ENCODE assay signal across 18 mouse cellular contexts in genomic region chr2:152361193-152361592, GRCm38 (mm10). TPM values are rescaled to one million over a fixed set of nuclear protein-coding genes. Genes with fewer than 3 reads are reported as not detected.
DNase-seq lines count a peak whose midpoint lies in the region; ATAC-seq and TF ChIP-seq lines count a peak whose summit lies in the region.
"Had no signal": no experiment of that assay in that cellular context is flagged by ENCODE, and none has a peak within 500 bp of the region (broad histone marks: within the 10 kb centered on the region; RNA-seq: fewer than 3 reads in every experiment).

No protein-coding gene starts in this region.

- H3K36me3 ChIP-seq in heart, embryonic 16.5 days (ENCODE audit: control insufficient read depth, insufficient read depth): no peaks in the 10 kb centered on the region
- no peaks in the 10 kb centered on the region for H3K36me3 ChIP-seq in liver, postnatal 0 days (replicated peaks; ENCODE audit: insufficient read depth, low read length)
- no peaks in the 10 kb centered on the region for H3K36me3 ChIP-seq in liver, embryonic 12.5 days
- H3K36me3 ChIP-seq: embryonic facial prominence, embryonic 12.5 days; forebrain, embryonic 15.5 days; hindbrain, embryonic 13.5 days had no signal

- DNase-seq in gastrocnemius, adult 2 months: no peak
- no peak for DNase-seq in gastrocnemius, postnatal 36 days
- DNase-seq in heart, adult 8-10 months (ENCODE audit: low spot score): no peak
- no peak for DNase-seq in liver, postnatal 0 days
- no peak for DNase-seq in left cerebral cortex, postnatal 36 days (ENCODE audit: low spot score in 2 of 2)
- DNase-seq: cerebellum, adult 11 months; cerebellum, adult 8-10 months; cerebellum, postnatal 25 days had no signal

- H3K4me1 ChIP-seq in heart, embryonic 16.5 days (ENCODE audit: control insufficient read depth, insufficient read depth, low read length): peaks cover 22% of the 10 kb centered on the region
- peaks cover 12% of the 10 kb centered on the region for H3K4me1 ChIP-seq in liver, postnatal 0 days (ENCODE audit: insufficient read depth)
- H3K4me1 ChIP-seq in liver, embryonic 12.5 days: peaks cover 12% of the 10 kb centered on the region
- H3K4me1 ChIP-seq: embryonic facial prominence, embryonic 12.5 days had no signal

- intact Hi-C loops in gastrocnemius, adult 2 months (cut with DNase I): loop anchor here (5.0 kb wide), 1 partner anchor 254 kb away; the partner anchor contains the start of gene Srxn1
- intact Hi-C loops in gastrocnemius, postnatal 36 days (cut with DNase I): no loop called here
- intact Hi-C loops in left cerebral cortex, postnatal 36 days (cut with DNase I): loop anchor here (10.0 kb wide), 1 partner anchor 336 kb away; no protein-coding TSS in a partner anchor

- no peak for ATAC-seq in heart, embryonic 16.5 days (replicated peaks; ENCODE audit: extremely low read depth, insufficient read depth, low FRiP score)
- no peak for ATAC-seq in liver, postnatal 0 days
- ATAC-seq in liver, embryonic 12.5 days: no peak
- ATAC-seq: forebrain, embryonic 15.5 days; hindbrain, postnatal 0 days had no signal

- H3K4me3 ChIP-seq in gastrocnemius, adult 2 months: no peak overlapping the region
- no peak overlapping the region for H3K4me3 ChIP-seq in heart, embryonic 16.5 days (ENCODE audit: low read length)
- H3K4me3 ChIP-seq in liver, postnatal 0 days (ENCODE audit: low read depth, low read length): no peak overlapping the region
- no peak overlapping the region for H3K4me3 ChIP-seq in liver, embryonic 12.5 days
- H3K4me3 ChIP-seq: embryonic facial prominence, embryonic 12.5 days; forebrain, embryonic 15.5 days; hindbrain, embryonic 13.5 days had no signal

- no peak overlapping the region for H3K4me2 ChIP-seq in heart, embryonic 16.5 days (ENCODE audit: low read depth, low read length)
- H3K4me2 ChIP-seq in liver, postnatal 0 days (ENCODE audit: low read depth, low read length): no peak overlapping the region
- no peak overlapping the region for H3K4me2 ChIP-seq in liver, embryonic 12.5 days
- H3K4me2 ChIP-seq: embryonic facial prominence, embryonic 12.5 days; forebrain, embryonic 15.5 days; heart, embryonic 11.5 days; hindbrain, embryonic 13.5 days had no signal

- no peak for TF ChIP-seq CTCF in gastrocnemius, adult 2 months (IDR thresholded peaks at IDR 0.05)
- TF ChIP-seq CTCF in liver, postnatal 0 days (IDR thresholded peaks at IDR 0.05; ENCODE audit: low read depth): no peak

- TF ChIP-seq EP300 in liver, postnatal 0 days (IDR thresholded peaks at IDR 0.05; ENCODE audit: low read depth): no peak

- H3K9ac ChIP-seq in heart, embryonic 16.5 days (ENCODE audit: low read length): no peak overlapping the region
- H3K9ac ChIP-seq in liver, postnatal 0 days (replicated peaks): no peak overlapping the region
- H3K9ac ChIP-seq in liver, embryonic 12.5 days: no peak overlapping the region
- H3K9ac ChIP-seq: embryonic facial prominence, embryonic 12.5 days; forebrain, embryonic 15.5 days; hindbrain, embryonic 13.5 days had no signal

- no peaks in the 10 kb centered on the region for H3K9me3 ChIP-seq in heart, embryonic 16.5 days (replicated peaks; ENCODE audit: control insufficient read depth, low read length)
- H3K9me3 ChIP-seq in liver, postnatal 0 days (ENCODE audit: low read length): no peaks in the 10 kb centered on the region
- 0 out of 2 replicates have a peak, but pooled peaks cover 4% of the 10 kb centered on the region for H3K9me3 ChIP-seq in liver, embryonic 12.5 days (replicated peaks)
- H3K9me3 ChIP-seq: embryonic facial prominence, embryonic 12.5 days; forebrain, embryonic 15.5 days; hindbrain, embryonic 13.5 days had no signal

- no peaks in the 10 kb centered on the region for H3K27me3 ChIP-seq in heart, embryonic 16.5 days (ENCODE audit: control insufficient read depth, insufficient read depth, low read length)
- no peaks in the 10 kb centered on the region for H3K27me3 ChIP-seq in liver, postnatal 0 days (ENCODE audit: insufficient read depth, low read length)
- no peaks in the 10 kb centered on the region for H3K27me3 ChIP-seq in liver, embryonic 12.5 days (replicated peaks)
- H3K27me3 ChIP-seq: embryonic facial prominence, embryonic 12.5 days; forebrain, embryonic 15.5 days had no signal

- 85% methylated on average over 8 of the region's 8 CpGs for WGBS in heart, embryonic 16.5 days
- 83% methylated on average over 8 of the region's 8 CpGs for WGBS in liver, postnatal 0 days (ENCODE audit: insufficient replicate concordance)
- WGBS in liver, embryonic 12.5 days (ENCODE audit: insufficient replicate concordance): 70% methylated on average over 8 of the region's 8 CpGs

- H3K27ac ChIP-seq in gastrocnemius, adult 2 months: peak overlapping the region; percentile 81
- peak overlapping the region; percentile 74; the same call in 1 of the 2 replicates for H3K27ac ChIP-seq in heart, embryonic 16.5 days (ENCODE audit: low read length)
- H3K27ac ChIP-seq in liver, postnatal 0 days (ENCODE audit: low read depth): peak overlapping the region; percentile 72
- H3K27ac ChIP-seq in liver, embryonic 12.5 days: no peak overlapping the region
- H3K27ac ChIP-seq: embryonic facial prominence, embryonic 12.5 days; forebrain, embryonic 15.5 days; hindbrain, embryonic 13.5 days; hindbrain, postnatal 0 days had no signal

RNA-seq across cellular contexts. Expression of gene Nrsn2, which starts 15.2 kb away (rescaled TPM):
- total RNA-seq in gastrocnemius, adult 2 months (2021): not detected
- total RNA-seq in gastrocnemius, postnatal 36 days (2021): not detected
- polyA plus RNA-seq in heart, embryonic 16.5 days (2015; fragmentation: Nextera tagmentation; extraction: Ambion mirVana): 1.2 and 1.3 TPM in 2 replicates
- not detected for total RNA-seq in heart, adult 8-10 months (2022)
- not detected in 2 replicates for polyA plus RNA-seq in liver, postnatal 0 days (2015; fragmentation: Nextera tagmentation; extraction: Ambion mirVana)
- 0.08 TPM in 1 of 2 replicates, not detected in the other for polyA plus RNA-seq in liver, embryonic 12.5 days (2016; fragmentation: Nextera tagmentation; extraction: Ambion mirVana)
- 10 to 100 TPM; 66.2 to 81.9 TPM for total RNA-seq in left cerebral cortex, postnatal 36 days (2021)
- total RNA-seq: G1E; hematopoietic stem cell, adult 5-6 weeks had no signal
- polyA plus RNA-seq: CD4-positive, CD25-positive, alpha-beta regulatory T cell, adult 4 months; G1E had no signal

RNA-seq across cellular contexts. Expression of gene Trib3, which starts 17.4 kb away (rescaled TPM):
- total RNA-seq in gastrocnemius, adult 2 months (2021): 1 to 10 TPM; 1.2 to 1.4 TPM
- 1 to 10 TPM in 1 of 2 experiments, under 1 TPM in 1; 0.62 to 1.5 TPM for total RNA-seq in gastrocnemius, postnatal 36 days (2021)
- polyA plus RNA-seq in heart, embryonic 16.5 days (2015; fragmentation: Nextera tagmentation; extraction: Ambion mirVana): 3.3 and 3.8 TPM in 2 replicates
- total RNA-seq in heart, adult 8-10 months (2022): 1 to 10 TPM; 3.3 to 4.2 (median 4.1) TPM
- 4.1 and 5.5 TPM in 2 replicates for polyA plus RNA-seq in liver, postnatal 0 days (2015; fragmentation: Nextera tagmentation; extraction: Ambion mirVana)
- 6.1 and 7.2 TPM in 2 replicates for polyA plus RNA-seq in liver, embryonic 12.5 days (2016; fragmentation: Nextera tagmentation; extraction: Ambion mirVana)
- 1 to 10 TPM in 1 of 2 experiments, under 1 TPM in 1; 0.62 to 1.7 TPM for total RNA-seq in left cerebral cortex, postnatal 36 days (2021)

RNA-seq across cellular contexts. Expression of gene Rbck1, which starts 28.7 kb away (rescaled TPM):
- 10 to 100 TPM; 27.0 to 31.1 TPM for total RNA-seq in gastrocnemius, adult 2 months (2021)
- total RNA-seq in gastrocnemius, postnatal 36 days (2021): 10 to 100 TPM; 24.4 to 31.6 TPM
- 78.3 and 82.4 TPM in 2 replicates for polyA plus RNA-seq in heart, embryonic 16.5 days (2015; fragmentation: Nextera tagmentation; extraction: Ambion mirVana)
- 10 to 100 TPM; 36.1 to 51.7 (median 47.6) TPM for total RNA-seq in heart, adult 8-10 months (2022)
- 30.2 and 31.0 TPM in 2 replicates for polyA plus RNA-seq in liver, postnatal 0 days (2015; fragmentation: Nextera tagmentation; extraction: Ambion mirVana)
- 67.4 and 69.6 TPM in 2 replicates for polyA plus RNA-seq in liver, embryonic 12.5 days (2016; fragmentation: Nextera tagmentation; extraction: Ambion mirVana)
- total RNA-seq in left cerebral cortex, postnatal 36 days (2021): 100 to 1,000 TPM in 1 of 2 experiments, 10 to 100 TPM in 1; 92.3 to 124 TPM

RNA-seq across cellular contexts. Expression of gene Sox12, which starts 36.7 kb away (rescaled TPM):
- total RNA-seq in gastrocnemius, adult 2 months (2021): under 1 TPM; 0.53 to 0.79 TPM
- total RNA-seq in gastrocnemius, postnatal 36 days (2021): 1 to 10 TPM; 1.4 to 1.5 TPM
- 5.4 and 7.3 TPM in 2 replicates for polyA plus RNA-seq in heart, embryonic 16.5 days (2015; fragmentation: Nextera tagmentation; extraction: Ambion mirVana)
- total RNA-seq in heart, adult 8-10 months (2022): 1 to 10 TPM; 5.5 to 8.5 (median 7.0) TPM
- polyA plus RNA-seq in liver, postnatal 0 days (2015; fragmentation: Nextera tagmentation; extraction: Ambion mirVana): 1.2 and 1.3 TPM in 2 replicates
- polyA plus RNA-seq in liver, embryonic 12.5 days (2016; fragmentation: Nextera tagmentation; extraction: Ambion mirVana): 3.5 and 3.7 TPM in 2 replicates
- 10 to 100 TPM; 14.7 to 15.6 TPM for total RNA-seq in left cerebral cortex, postnatal 36 days (2021)

RNA-seq across cellular contexts. Expression of gene Zcchc3, which starts 53.6 kb away (rescaled TPM):
- 1 to 10 TPM; 1.1 to 1.8 TPM for total RNA-seq in gastrocnemius, adult 2 months (2021)
- 1 to 10 TPM in 1 of 2 experiments, under 1 TPM in 1; 0.84 to 2.1 TPM for total RNA-seq in gastrocnemius, postnatal 36 days (2021)
- polyA plus RNA-seq in heart, embryonic 16.5 days (2015; fragmentation: Nextera tagmentation; extraction: Ambion mirVana): 24.3 and 26.0 TPM in 2 replicates
- 1 to 10 TPM; 5.8 to 7.6 (median 6.4) TPM for total RNA-seq in heart, adult 8-10 months (2022)
- 6.4 and 7.4 TPM in 2 replicates for polyA plus RNA-seq in liver, postnatal 0 days (2015; fragmentation: Nextera tagmentation; extraction: Ambion mirVana)
- polyA plus RNA-seq in liver, embryonic 12.5 days (2016; fragmentation: Nextera tagmentation; extraction: Ambion mirVana): 29.4 and 29.7 TPM in 2 replicates
- 10 to 100 TPM in 1 of 2 experiments, 1 to 10 TPM in 1; 9.5 to 11.3 TPM for total RNA-seq in left cerebral cortex, postnatal 36 days (2021)

Comparison
In these comparisons a context has a peak if more than half of its experiments do, and no peak if none do; other contexts are left out.
1. RNA of gene Nrsn2, which starts 15.2 kb away (total RNA-seq): 66.2 to 81.9 TPM in left cerebral cortex, postnatal 36 days; not detected in heart, adult 8-10 months, not detected in gastrocnemius, adult 2 months and not detected in gastrocnemius, postnatal 36 days; every median in the first group is over 10 times any median in the second.